Mouse (Mus musculus): Measurements from ENCODE around the gene Aplp2. TPM values are rescaled to one million over a fixed set of nuclear protein-coding genes. Genes with fewer than 3 reads are reported as not detected.

The Aplp2 gene
- polyA plus RNA-seq, 1 experiment: 102 TPM

DNA sequence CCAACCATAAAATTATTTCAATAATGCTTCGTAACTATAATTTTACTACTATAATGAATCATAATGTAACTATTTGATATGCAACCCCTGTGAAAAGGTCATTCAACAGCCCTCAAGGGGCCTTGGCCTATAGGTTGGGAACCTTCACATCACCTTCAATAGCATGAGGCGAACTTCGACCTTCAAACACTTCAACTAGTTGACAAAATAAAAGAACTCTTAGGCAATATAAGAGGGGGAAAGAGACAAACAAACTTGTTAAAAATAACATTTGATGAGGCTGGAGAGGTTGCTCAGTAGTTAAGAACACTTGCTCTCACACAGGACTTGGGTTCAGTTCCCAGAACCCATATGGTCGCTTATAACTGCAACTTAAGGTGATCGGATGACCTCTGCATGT is 27.2 kb downstream of the Aplp2 start:
- no peak overlapping the region for H3K27ac ChIP-seq (ENCODE audit: control insufficient read depth, insufficient read depth, low read depth, low read length, poor library complexity)
- WGBS: 94% methylated on average over 5 of the region's 5 CpGs
- no peak for TF ChIP-seq POLR2A (IDR thresholded peaks at IDR 0.05; ENCODE audit: borderline replicate concordance, control insufficient read depth, low read depth, low read length)
- TF ChIP-seq CTCF (IDR thresholded peaks at IDR 0.05; ENCODE audit: control insufficient read depth, insufficient read depth, low read length): no peak
- H3K4me1 ChIP-seq (ENCODE audit: control insufficient read depth, insufficient read depth, low read length): no peaks in the 10 kb centered on the region
- no peak overlapping the region for H3K4me3 ChIP-seq (replicated peaks; ENCODE audit: control insufficient read depth, low read depth, low read length)

GRCm38 (mm10) chr9:31183061-31183460 is 28.6 kb downstream of the Aplp2 start:
- Histone ChIP-seq H3K4me1 (ENCODE audit: control insufficient read depth, insufficient read depth, low read length) (no peaks in the 10 kb centered on the region; the same call in 1 of the 2 replicates), H3K4me3 (replicated peaks; ENCODE audit: control insufficient read depth, low read depth, low read length) (no peak overlapping the region), H3K27ac (ENCODE audit: control insufficient read depth, insufficient read depth, low read depth, low read length, poor library complexity) (no peak overlapping the region)
- no peak for TF ChIP-seq POLR2A (IDR thresholded peaks at IDR 0.05; ENCODE audit: borderline replicate concordance, control insufficient read depth, low read depth, low read length)
- no peak for TF ChIP-seq CTCF (IDR thresholded peaks at IDR 0.05; ENCODE audit: control insufficient read depth, insufficient read depth, low read length)
- WGBS: 76% methylated on average over 4 of the region's 4 CpGs

GRCm38 (mm10) chr9:31181291-31182085 is 30.1 kb downstream of the Aplp2 start:
- no peak for TF ChIP-seq POLR2A (IDR thresholded peaks at IDR 0.05; ENCODE audit: borderline replicate concordance, control insufficient read depth, low read depth, low read length)
- TF ChIP-seq CTCF (IDR thresholded peaks at IDR 0.05; ENCODE audit: control insufficient read depth, insufficient read depth, low read length): no peak
- no peak overlapping the region for H3K27ac ChIP-seq (ENCODE audit: control insufficient read depth, insufficient read depth, low read depth, low read length, poor library complexity)
- H3K4me3 ChIP-seq (replicated peaks; ENCODE audit: control insufficient read depth, low read depth, low read length): no peak overlapping the region
- no peaks in the 10 kb centered on the region; the same call in 1 of the 2 replicates for H3K4me1 ChIP-seq (ENCODE audit: control insufficient read depth, insufficient read depth, low read length)
- WGBS: 82% methylated on average over 10 of the region's 10 CpGs

- Histone ChIP-seq H3K4me1 (ENCODE audit: control insufficient read depth, insufficient read depth, low read length) (peaks cover 2% of the 10 kb centered on the region; the same call in 1 of the 2 replicates), H3K4me3 (replicated peaks; ENCODE audit: control insufficient read depth, low read depth, low read length) (no peak overlapping the region), H3K27ac (ENCODE audit: control insufficient read depth, insufficient read depth, low read depth, low read length, poor library complexity) (no peak overlapping the region)
- TF ChIP-seq POLR2A (IDR thresholded peaks at IDR 0.05; ENCODE audit: borderline replicate concordance, control insufficient read depth, low read depth, low read length): no peak
- TF ChIP-seq CTCF (IDR thresholded peaks at IDR 0.05; ENCODE audit: control insufficient read depth, insufficient read depth, low read length): no peak
- 89% methylated on average over 6 of the region's 6 CpGs for WGBS
Observed at GRCm38 (mm10) chr9:31177692-31178091, 33.9 kb downstream of the Aplp2 start.

DNA sequence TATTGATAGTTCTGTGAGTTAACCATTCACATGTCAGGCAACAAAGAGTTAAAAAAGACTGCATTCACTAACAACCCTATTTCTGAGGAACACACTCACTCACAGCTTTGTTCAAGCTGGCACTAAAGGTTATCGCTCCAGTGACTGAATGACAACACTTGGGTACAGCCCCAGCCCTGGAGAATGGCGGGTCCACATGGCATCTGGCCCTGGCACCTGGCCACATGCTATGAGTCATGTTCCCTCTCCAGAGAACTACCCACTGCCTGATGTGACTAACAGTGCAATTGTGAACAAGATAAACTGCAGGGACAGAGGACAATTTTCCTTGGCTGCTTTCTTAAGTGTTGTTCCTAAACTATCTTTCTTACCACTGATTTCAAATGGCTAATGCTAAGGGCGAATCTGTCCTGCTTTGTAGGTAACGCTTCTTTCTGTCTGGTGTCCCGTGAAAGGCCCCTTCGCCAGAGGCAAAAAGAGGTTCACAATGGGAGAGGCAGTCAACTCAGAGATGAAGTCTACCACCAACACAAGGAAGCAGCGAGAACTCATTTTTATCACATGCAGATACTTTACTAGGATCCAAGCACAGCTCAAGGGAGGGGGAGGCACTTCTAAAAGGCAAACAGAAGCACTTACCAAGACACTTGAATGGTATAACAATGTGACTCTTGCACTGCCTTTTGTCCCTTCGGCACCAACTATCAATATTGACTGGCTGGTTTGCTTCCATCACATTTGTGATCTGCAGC is 35.1 kb downstream of the Aplp2 start:
- peaks cover 2% of the 10 kb centered on the region; the same call in 1 of the 2 replicates for H3K4me1 ChIP-seq (ENCODE audit: control insufficient read depth, insufficient read depth, low read length)
- H3K27ac ChIP-seq (ENCODE audit: control insufficient read depth, insufficient read depth, low read depth, low read length, poor library complexity): no peak overlapping the region
- TF ChIP-seq CTCF (IDR thresholded peaks at IDR 0.05; ENCODE audit: control insufficient read depth, insufficient read depth, low read length): no peak
- TF ChIP-seq POLR2A (IDR thresholded peaks at IDR 0.05; ENCODE audit: borderline replicate concordance, control insufficient read depth, low read depth, low read length): no peak
- 49% methylated on average over 8 of the region's 8 CpGs for WGBS
- H3K4me3 ChIP-seq (replicated peaks; ENCODE audit: control insufficient read depth, low read depth, low read length): no peak overlapping the region

GRCm38 (mm10) chr9:31175978-31176377 is 35.6 kb downstream of the Aplp2 start:
- Histone ChIP-seq H3K4me1 (ENCODE audit: control insufficient read depth, insufficient read depth, low read length) (peaks cover 2% of the 10 kb centered on the region; the same call in 1 of the 2 replicates), H3K27ac (ENCODE audit: control insufficient read depth, insufficient read depth, low read depth, low read length, poor library complexity) (no peak overlapping the region), H3K4me3 (replicated peaks; ENCODE audit: control insufficient read depth, low read depth, low read length) (no peak overlapping the region)
- TF ChIP-seq POLR2A (IDR thresholded peaks at IDR 0.05; ENCODE audit: borderline replicate concordance, control insufficient read depth, low read depth, low read length) (no peak), CTCF (IDR thresholded peaks at IDR 0.05; ENCODE audit: control insufficient read depth, insufficient read depth, low read length) (no peak)
- 91% methylated on average over 3 of the region's 3 CpGs for WGBS

DNA sequence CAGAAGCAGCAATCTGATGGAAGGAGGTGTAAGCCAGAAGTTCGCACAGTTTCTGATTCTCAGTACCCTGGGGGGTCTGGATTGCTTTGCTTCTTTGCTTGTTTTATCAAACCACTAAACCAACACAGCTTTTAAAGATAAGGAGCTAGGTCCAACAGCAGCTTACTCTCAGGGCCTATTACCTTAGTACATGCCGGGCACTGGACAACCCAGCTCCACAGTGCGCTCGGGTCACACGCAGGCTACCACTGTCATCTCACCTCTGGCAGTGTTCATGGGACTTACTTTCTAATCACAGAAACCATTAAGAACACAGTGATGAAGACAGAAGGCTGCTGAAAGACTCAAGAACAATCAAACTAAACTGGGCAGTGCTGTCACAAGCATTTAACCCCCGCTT is 36.3 kb downstream of the Aplp2 start:
- WGBS: 84% methylated on average over 6 of the region's 6 CpGs
- H3K27ac ChIP-seq (ENCODE audit: control insufficient read depth, insufficient read depth, low read depth, low read length, poor library complexity): no peak overlapping the region
- H3K4me1 ChIP-seq (ENCODE audit: control insufficient read depth, insufficient read depth, low read length): peaks cover 2% of the 10 kb centered on the region; the same call in 1 of the 2 replicates
- TF ChIP-seq POLR2A (IDR thresholded peaks at IDR 0.05; ENCODE audit: borderline replicate concordance, control insufficient read depth, low read depth, low read length) (no peak), CTCF (IDR thresholded peaks at IDR 0.05; ENCODE audit: control insufficient read depth, insufficient read depth, low read length) (no peak)
- H3K4me3 ChIP-seq (replicated peaks; ENCODE audit: control insufficient read depth, low read depth, low read length): no peak overlapping the region

DNA sequence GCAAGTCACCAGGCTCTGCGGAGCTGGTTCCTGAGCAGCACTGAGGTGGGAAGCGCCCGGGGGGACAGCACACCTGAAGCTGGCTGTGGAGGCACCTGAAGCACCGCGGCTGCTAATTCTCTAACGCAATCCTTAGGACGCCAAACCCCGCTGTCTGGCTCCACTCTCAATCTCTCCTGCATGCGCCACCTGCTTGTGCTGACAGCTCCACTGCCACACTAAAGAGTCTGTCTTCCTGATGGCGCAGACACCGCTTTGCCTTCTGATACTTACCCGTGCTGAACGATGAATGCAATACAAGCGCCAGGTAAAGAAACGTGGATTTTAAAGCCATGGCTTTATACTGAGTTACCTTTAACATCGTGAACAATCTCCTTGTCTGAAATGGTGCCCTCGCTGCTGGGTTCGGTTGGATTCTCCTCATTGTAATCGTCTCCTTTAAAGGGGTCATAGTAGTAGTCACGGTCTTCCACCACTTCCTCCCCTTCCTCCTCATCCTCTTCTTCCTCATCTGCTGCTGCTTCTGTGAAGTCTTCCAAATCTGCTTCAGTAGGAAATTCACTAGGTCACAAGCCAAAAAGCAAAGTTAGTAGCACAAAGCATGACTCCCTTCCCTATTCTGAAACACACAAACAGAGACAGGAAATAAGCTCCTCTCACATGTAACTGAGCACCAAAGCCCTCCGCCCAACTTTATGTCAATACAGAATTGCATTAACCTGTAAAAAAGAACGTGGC is 43.1 kb downstream of the Aplp2 start:
- no peak overlapping the region for H3K27ac ChIP-seq (ENCODE audit: control insufficient read depth, insufficient read depth, low read depth, low read length, poor library complexity)
- H3K4me3 ChIP-seq (replicated peaks; ENCODE audit: control insufficient read depth, low read depth, low read length): no peak overlapping the region
- WGBS: 85% methylated on average over 22 of the region's 22 CpGs
- TF ChIP-seq POLR2A (IDR thresholded peaks at IDR 0.05; ENCODE audit: borderline replicate concordance, control insufficient read depth, low read depth, low read length) (no peak), CTCF (IDR thresholded peaks at IDR 0.05; ENCODE audit: control insufficient read depth, insufficient read depth, low read length) (no peak)
- H3K4me1 ChIP-seq (ENCODE audit: control insufficient read depth, insufficient read depth, low read length): peaks cover 2% of the 10 kb centered on the region
